Mouse (Mus musculus) cerebellum, adult 2 months (tissue): ENCODE results near the gene Ube2j1.

Experiments used
- CTCF ChIP-seq: fragments of 200-500 bp; IDR thresholded peaks from 2 replicates; pipeline ENCODE4 v1.5.1; 2011; ENCODE audit warnings: low read depth, mild to moderate bottlenecking, control low read depth, low read length, moderate library complexity, borderline replicate concordance; ENCODE audit not compliant: insufficient read depth
- POLR2A ChIP-seq: fragments of 200-500 bp; IDR thresholded peaks from 2 replicates; pipeline ENCODE4 v1.6.1; 2011; ENCODE audit warnings: low read length, control low read depth, borderline replicate concordance; ENCODE audit not compliant: insufficient read depth

DNA sequence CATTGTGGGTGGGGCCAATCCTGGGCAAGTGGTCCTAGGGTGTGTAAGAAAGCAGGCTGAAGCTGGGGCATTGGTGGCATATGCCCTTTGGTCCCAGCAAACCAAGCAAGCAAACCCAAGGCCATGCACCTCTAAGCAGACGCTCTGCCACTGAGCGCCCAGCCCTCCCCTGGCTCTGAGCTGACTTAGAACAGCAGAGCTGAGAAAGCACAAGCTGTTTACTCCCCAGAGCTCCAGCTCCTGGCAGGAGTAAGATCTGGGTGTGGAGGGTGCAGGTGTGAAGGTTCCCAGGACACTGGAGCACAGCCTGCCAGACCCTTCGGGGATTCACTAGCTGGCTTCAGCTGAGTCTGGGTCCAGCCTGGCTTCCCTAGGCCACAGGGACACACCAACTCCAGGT is 47.3 kb downstream of the Ube2j1 start:
- TF ChIP-seq POLR2A (no peak), CTCF (no peak)
